ENCODE assay signal across 8 mouse cellular contexts in the genomic region with DNA sequence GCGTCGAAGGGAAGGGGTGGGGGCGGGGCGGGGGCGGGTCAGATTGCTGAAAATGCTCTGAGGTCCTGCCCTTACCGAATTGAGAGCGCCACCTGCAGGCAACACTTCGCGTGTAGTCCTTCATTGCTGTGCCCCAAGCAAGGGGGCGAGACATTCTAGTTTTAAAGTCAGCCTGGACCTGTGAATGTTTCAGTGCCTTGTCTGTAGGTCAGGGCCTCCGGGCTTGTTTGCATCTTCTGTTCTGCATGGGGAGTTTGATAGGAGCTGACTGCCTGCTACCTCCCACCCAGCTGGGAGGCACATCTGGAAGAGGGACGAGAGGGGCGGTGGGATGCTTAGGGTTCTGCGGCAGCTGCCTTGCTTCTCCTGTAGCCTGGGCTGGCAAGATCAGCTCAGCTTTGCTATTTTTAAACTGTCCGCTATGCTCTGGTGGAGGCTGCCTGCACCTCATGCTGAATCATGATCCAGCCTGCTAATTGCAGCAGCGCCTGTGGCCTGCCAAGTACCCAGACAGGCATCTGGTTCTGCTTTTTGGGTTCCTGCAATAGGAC. TPM values are rescaled to one million over a fixed set of nuclear protein-coding genes. Genes with fewer than 3 reads are reported as not detected.
A peak's percentile ranks its signal among the peaks of the same experiment; 100 is the strongest.
DNase-seq lines count a peak whose midpoint lies in the region; ATAC-seq and TF ChIP-seq lines count a peak whose summit lies in the region.

No protein-coding gene starts in this region.

- DNase-seq in 416B (ENCODE audit: low read depth) = peak; percentile 14
- DNase-seq in fibroblast of lung, adult 2 months (ENCODE audit: low read depth) = peak; percentile 64
- peak; percentile 68 for DNase-seq in limb, embryonic 14.5 days (ENCODE audit: low spot score)
- peak; percentile 5 to 18 for DNase-seq in monocyte, adult 2 months (ENCODE audit: low read depth in 1 of 2, low spot score in 2 of 2)
- peak; percentile 84 for DNase-seq in telencephalon, adult 2 months (ENCODE audit: low read depth, low spot score)

- H3K9me3 ChIP-seq in heart, embryonic 12.5 days (replicated peaks) = 0 out of 2 replicates have a peak, but pooled peaks cover 5% of the 10 kb centered on the region
- no peaks in the 10 kb centered on the region for H3K9me3 ChIP-seq in kidney, embryonic 15.5 days (replicated peaks)
- no peaks in the 10 kb centered on the region for H3K9me3 ChIP-seq in limb, embryonic 14.5 days (ENCODE audit: control insufficient read depth, low read length)

- WGBS in bone marrow, adult 2 months = 2% methylated on average over 16 of the region's 16 CpGs
- 9% methylated on average over 16 of the region's 16 CpGs for WGBS in heart, embryonic 12.5 days
- 7% methylated on average over 16 of the region's 16 CpGs for WGBS in kidney, embryonic 15.5 days
- WGBS in limb, embryonic 14.5 days = 8% methylated on average over 16 of the region's 16 CpGs

- TF ChIP-seq POLR2A in bone marrow, adult 2 months (IDR thresholded peaks at IDR 0.05; ENCODE audit: borderline replicate concordance, control insufficient read depth, low read depth, low read length) = no peak
- no peak for TF ChIP-seq POLR2A in limb, embryonic 14.5 days (IDR thresholded peaks at IDR 0.05; ENCODE audit: borderline replicate concordance, extremely low read depth, insufficient read depth, insufficient read length)

- H3K4me2 ChIP-seq in heart, embryonic 12.5 days = peak overlapping the region; percentile 61
- peak overlapping the region; percentile 45 for H3K4me2 ChIP-seq in kidney, embryonic 15.5 days
- peak overlapping the region; percentile 31 for H3K4me2 ChIP-seq in limb, embryonic 14.5 days (replicated peaks; ENCODE audit: low read depth, low read length, severe bottlenecking)

- ATAC-seq in heart, embryonic 12.5 days (ENCODE audit: insufficient number of reproducible peaks, low FRiP score) = peak; percentile 49
- peak; percentile 81 for ATAC-seq in kidney, embryonic 15.5 days (replicated peaks; ENCODE audit: low FRiP score)
- peak; percentile 75 for ATAC-seq in limb, embryonic 14.5 days (ENCODE audit: low FRiP score, low read depth)

- H3K27me3 ChIP-seq in heart, embryonic 12.5 days (replicated peaks) = no peaks in the 10 kb centered on the region
- H3K27me3 ChIP-seq in kidney, embryonic 15.5 days = no peaks in the 10 kb centered on the region
- H3K27me3 ChIP-seq in limb, embryonic 14.5 days (ENCODE audit: control insufficient read depth, insufficient read depth, low read length) = no peaks in the 10 kb centered on the region

- H3K9ac ChIP-seq in heart, embryonic 12.5 days = no peak overlapping the region
- no peak overlapping the region for H3K9ac ChIP-seq in kidney, embryonic 15.5 days
- no peak overlapping the region for H3K9ac ChIP-seq in limb, embryonic 14.5 days (ENCODE audit: low read depth, low read length, severe bottlenecking)

- TF ChIP-seq CTCF in bone marrow, adult 2 months (IDR thresholded peaks at IDR 0.05; ENCODE audit: control insufficient read depth, insufficient read depth, low read length) = peak; percentile 45

- H3K27ac ChIP-seq in bone marrow, adult 2 months (ENCODE audit: control insufficient read depth, insufficient read depth, low read depth, low read length, poor library complexity) = peak overlapping the region; percentile 70
- H3K27ac ChIP-seq in heart, embryonic 12.5 days (ENCODE audit: poor library complexity, severe bottlenecking) = peak overlapping the region; percentile 79
- peak overlapping the region; percentile 74 for H3K27ac ChIP-seq in kidney, embryonic 15.5 days
- peak overlapping the region; percentile 48; the same call in 1 of the 2 replicates for H3K27ac ChIP-seq in limb, embryonic 14.5 days (replicated peaks; ENCODE audit: low read depth, low read length)

- no peak overlapping the region for H3K4me3 ChIP-seq in bone marrow, adult 2 months (replicated peaks; ENCODE audit: control insufficient read depth, low read depth, low read length)
- H3K4me3 ChIP-seq in heart, embryonic 12.5 days = peak overlapping the region; percentile 26
- no peak overlapping the region for H3K4me3 ChIP-seq in kidney, embryonic 15.5 days (replicated peaks)
- H3K4me3 ChIP-seq in limb, embryonic 14.5 days (replicated peaks; ENCODE audit: low read length) = no peak overlapping the region

- no peaks in the 10 kb centered on the region; the same call in 1 of the 2 replicates for H3K4me1 ChIP-seq in bone marrow, adult 2 months (ENCODE audit: control insufficient read depth, insufficient read depth, low read length)
- peaks cover 45% of the 10 kb centered on the region for H3K4me1 ChIP-seq in heart, embryonic 12.5 days (replicated peaks)
- H3K4me1 ChIP-seq in kidney, embryonic 15.5 days = peaks cover 44% of the 10 kb centered on the region
- peaks cover 17% of the 10 kb centered on the region for H3K4me1 ChIP-seq in limb, embryonic 14.5 days (ENCODE audit: control insufficient read depth, insufficient read depth, low read length)

- H3K36me3 ChIP-seq in heart, embryonic 12.5 days = no peaks in the 10 kb centered on the region
- no peaks in the 10 kb centered on the region for H3K36me3 ChIP-seq in kidney, embryonic 15.5 days
- H3K36me3 ChIP-seq in limb, embryonic 14.5 days (ENCODE audit: control insufficient read depth, insufficient read depth, low read length) = no peaks in the 10 kb centered on the region

RNA-seq across cellular contexts. Expression of gene Susd4, which starts 28.9 kb away (rescaled TPM):
- 0.65 and 1.00 TPM in 2 replicates for polyA plus RNA-seq in bone marrow, adult 2 months (2011; ENCODE audit: insufficient read depth, insufficient read length, low replicate concordance, missing spikeins)
- 4.7 and 5.3 TPM in 2 replicates for polyA plus RNA-seq in heart, embryonic 12.5 days (2016; fragmentation: Nextera tagmentation; extraction: Ambion mirVana)
- polyA plus RNA-seq in kidney, embryonic 15.5 days (2015; fragmentation: Nextera tagmentation; extraction: Ambion mirVana) = 19.8 and 20.0 TPM in 2 replicates
- 14.0 and 16.7 TPM in 2 replicates for polyA plus RNA-seq in limb, embryonic 14.5 days (2012; rRNA removed)
- 17.7 and 18.7 TPM in 2 replicates for polyA plus RNA-seq in limb, embryonic 14.5 days (2014; fragmentation: Nextera tagmentation; extraction: Ambion mirVana)

RNA-seq across cellular contexts. Expression of gene Ccdc185, which starts 43.6 kb away (rescaled TPM):
- not detected in 2 replicates for polyA plus RNA-seq in bone marrow, adult 2 months (2011; ENCODE audit: insufficient read depth, insufficient read length, low replicate concordance, missing spikeins)
- not detected in 2 replicates for polyA plus RNA-seq in heart, embryonic 12.5 days (2016; fragmentation: Nextera tagmentation; extraction: Ambion mirVana)
- polyA plus RNA-seq in kidney, embryonic 15.5 days (2015; fragmentation: Nextera tagmentation; extraction: Ambion mirVana) = not detected in 2 replicates
- not detected in 2 replicates for polyA plus RNA-seq in limb, embryonic 14.5 days (2012; rRNA removed)
- polyA plus RNA-seq in limb, embryonic 14.5 days (2014; fragmentation: Nextera tagmentation; extraction: Ambion mirVana) = not detected in 2 replicates

Comparison
In these comparisons a context has a peak if more than half of its experiments do, and no peak if none do; other contexts are left out.
1. DNase-seq: peak in every context shown above with its lines; median percentile 84 in telencephalon, adult 2 months; 68 in limb, embryonic 14.5 days; 64 in fibroblast of lung, adult 2 months; 14 in 416B; 12 in monocyte, adult 2 months.